Mouse (Mus musculus): ENCODE measurements around the gene Gm21760. TPM values are rescaled to one million over a fixed set of nuclear protein-coding genes. Genes with fewer than 3 reads are reported as not detected.
"Not testable (repeated sequence)": the region's sequence is repeated elsewhere in the genome, so short reads cannot be mapped to it uniquely, and the experiment has no call there.

Gene Gm21760
- not detected for total RNA-seq (2021)
- long read RNA-seq, experiment 1: 0 reads
- long read RNA-seq, experiment 2: 0 reads

DNA sequence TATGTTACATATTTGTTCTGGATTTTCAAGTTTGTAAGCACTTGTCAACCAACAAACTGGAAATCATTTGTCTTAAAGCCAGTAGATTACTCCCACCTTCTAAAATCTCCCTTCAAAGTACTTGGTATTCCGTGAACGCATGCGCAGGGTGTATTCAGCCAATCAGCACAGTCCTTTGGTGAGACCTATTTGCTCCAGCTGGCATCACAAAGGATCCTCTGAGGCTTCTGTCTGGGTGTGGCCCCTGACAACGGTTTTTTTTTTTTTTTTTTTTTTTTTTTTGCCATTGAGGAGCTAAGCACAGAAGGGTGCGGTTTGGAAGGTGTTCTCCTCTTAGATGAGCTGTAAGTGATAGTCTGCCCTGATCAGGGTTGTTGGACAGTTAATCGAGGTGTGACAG lies at the start of gene Gm21760:
Gm21760 (plus strand) TSS at position 301 of the 400 bp plus-strand sequence.
- DNase-seq (ENCODE audit: low spot score in 2 of 2): not testable (repeated sequence)

All from gastrocnemius, postnatal 4 days (tissue).